Mouse (Mus musculus): ENCODE measurements around the gene Mt1. TPM values are rescaled to one million over a fixed set of nuclear protein-coding genes. Genes with fewer than 3 reads are reported as not detected.

The Mt1 gene
- polyA plus RNA-seq, 1 experiment from 2014 or later, result 184 TPM

DNA sequence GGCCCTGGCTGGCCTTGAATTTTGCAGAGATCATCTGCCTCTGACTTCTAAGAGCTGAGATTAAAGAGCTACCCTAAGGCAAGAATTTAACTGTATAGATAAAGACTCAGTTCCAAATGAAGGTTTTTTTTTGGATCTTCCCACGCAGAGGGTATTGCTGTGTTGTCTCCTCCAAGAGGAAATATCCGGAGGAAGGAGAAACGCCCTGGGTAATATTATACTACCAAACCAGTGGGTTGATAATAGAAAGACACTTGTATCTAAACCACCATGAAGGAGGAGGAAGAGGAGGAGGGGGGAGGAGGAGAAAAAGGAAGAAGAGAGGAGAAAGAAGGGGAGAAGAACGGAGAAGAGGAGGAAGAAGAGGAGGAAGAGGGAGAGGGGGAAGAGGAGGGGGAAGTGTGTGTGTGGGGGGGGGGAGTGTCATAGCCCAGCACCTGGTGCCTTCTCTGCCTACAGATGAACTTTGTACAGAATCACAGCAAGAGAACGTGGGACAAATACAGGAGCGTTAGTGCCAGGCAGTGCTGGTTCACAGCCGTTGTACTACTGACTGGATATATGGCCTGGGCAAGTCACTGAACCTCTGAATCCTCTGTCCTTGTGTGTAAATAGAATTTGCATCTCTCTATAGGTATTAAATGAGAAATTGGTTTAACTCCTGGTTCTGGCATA lies 1.0 kb upstream of the Mt1 start:
- Histone ChIP-seq H3K4me1 (peaks cover 43% of the 10 kb centered on the region), H3K27me3 (replicated peaks; ENCODE audit: low read depth, poor library complexity, severe bottlenecking) (peaks cover 100% of the 10 kb centered on the region), H3K36me3 (replicated peaks) (no peaks in the 10 kb centered on the region), H3K27ac (replicated peaks) (no peak overlapping the region), H3K9me3 (no peaks in the 10 kb centered on the region), H3K4me3 (no peak overlapping the region)
- DNase-seq (ENCODE audit: low spot score), result no peak
- 57% methylated on average over 7 of the region's 7 CpGs for WGBS

GRCm38 (mm10) chr8:94179713-94180560 lies 1.1 kb downstream of the Mt1 start:
- peak; percentile 56 for DNase-seq (ENCODE audit: low spot score)
- H3K36me3 ChIP-seq (replicated peaks), result no peaks in the 10 kb centered on the region
- peak overlapping the region; percentile 64 for H3K4me3 ChIP-seq
- peaks cover 100% of the 10 kb centered on the region for H3K27me3 ChIP-seq (replicated peaks; ENCODE audit: low read depth, poor library complexity, severe bottlenecking)
- WGBS, result 3% methylated on average over 25 of the region's 25 CpGs
- peak overlapping the region; percentile 26; the same call in 1 of the 2 replicates for H3K27ac ChIP-seq (replicated peaks)
- H3K9me3 ChIP-seq, result no peaks in the 10 kb centered on the region
- H3K4me1 ChIP-seq, result peaks cover 43% of the 10 kb centered on the region

DNA sequence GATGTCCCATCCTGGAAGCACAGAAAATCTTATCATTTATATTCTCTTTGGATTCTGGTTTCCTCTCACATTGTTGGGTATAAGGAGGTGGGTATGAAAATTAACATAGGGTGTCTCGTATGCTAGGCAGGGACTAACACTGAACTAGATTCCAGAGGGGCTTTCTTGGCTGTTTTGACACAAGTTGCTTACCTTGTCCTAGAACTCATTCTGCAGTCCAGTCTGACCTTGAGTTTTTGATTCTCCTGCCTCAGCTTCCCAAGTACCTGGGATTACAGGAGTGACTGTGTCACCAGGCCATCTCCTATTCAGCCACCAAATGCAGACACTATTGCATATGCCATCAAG lies 1.7 kb downstream of the Mt1 start:
- Histone ChIP-seq H3K36me3 (replicated peaks) (no peaks in the 10 kb centered on the region), H3K4me3 (peak overlapping the region; percentile 64), H3K9me3 (no peaks in the 10 kb centered on the region), H3K27ac (replicated peaks) (no peak overlapping the region), H3K27me3 (replicated peaks; ENCODE audit: low read depth, poor library complexity, severe bottlenecking) (peaks cover 100% of the 10 kb centered on the region), H3K4me1 (peaks cover 42% of the 10 kb centered on the region)
- no peak for DNase-seq (ENCODE audit: low spot score)
- 69% methylated on average over 1 of the region's 1 CpGs for WGBS

GRCm38 (mm10) chr8:94182055-94182929 lies 3.4 kb downstream of the Mt1 start:
- H3K4me1 ChIP-seq, result peaks cover 55% of the 10 kb centered on the region
- no peak for DNase-seq (ENCODE audit: low spot score)
- H3K9me3 ChIP-seq, result no peaks in the 10 kb centered on the region
- H3K36me3 ChIP-seq (replicated peaks), result no peaks in the 10 kb centered on the region
- peaks cover 100% of the 10 kb centered on the region for H3K27me3 ChIP-seq (replicated peaks; ENCODE audit: low read depth, poor library complexity, severe bottlenecking)
- 62% methylated on average over 13 of the region's 13 CpGs for WGBS
- H3K4me3 ChIP-seq, result peak overlapping the region; percentile 46
- peak overlapping the region; percentile 19; the same call in 1 of the 2 replicates for H3K27ac ChIP-seq (replicated peaks)

DNA sequence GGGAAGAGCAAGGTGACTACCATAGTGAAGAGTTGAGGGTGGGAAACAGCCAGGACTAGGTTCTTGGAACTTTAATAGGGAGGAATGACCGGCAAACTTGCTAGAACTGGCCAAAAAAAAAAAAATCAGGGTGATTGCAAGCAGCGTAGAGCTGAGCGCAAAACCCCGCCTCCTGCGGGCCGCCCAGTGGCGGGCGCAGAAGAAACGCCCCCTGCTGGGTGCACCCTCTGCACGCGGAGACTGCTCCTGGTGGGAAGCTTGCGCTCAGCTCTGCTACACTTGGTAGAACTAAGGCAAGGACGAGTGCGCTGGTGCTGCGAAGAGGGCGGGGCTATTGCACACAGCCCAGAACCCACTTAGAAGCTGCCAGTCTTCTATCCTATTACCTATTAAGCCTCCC lies 4.2 kb downstream of the Mt1 start:
- peak overlapping the region; percentile 46 for H3K4me3 ChIP-seq
- peak; percentile 88 for DNase-seq (ENCODE audit: low spot score)
- no peaks in the 10 kb centered on the region for H3K36me3 ChIP-seq (replicated peaks)
- H3K27ac ChIP-seq (replicated peaks), result peak overlapping the region; percentile 19; the same call in 1 of the 2 replicates
- H3K4me1 ChIP-seq, result peaks cover 60% of the 10 kb centered on the region
- under 1% methylated on average over 16 of the region's 16 CpGs for WGBS
- H3K9me3 ChIP-seq, result no peaks in the 10 kb centered on the region
- peaks cover 100% of the 10 kb centered on the region for H3K27me3 ChIP-seq (replicated peaks; ENCODE audit: low read depth, poor library complexity, severe bottlenecking)

GRCm38 (mm10) chr8:94184357-94184843 lies 5.5 kb downstream of the Mt1 start:
- peak; percentile 55 for DNase-seq (ENCODE audit: low spot score)
- H3K27me3 ChIP-seq (replicated peaks; ENCODE audit: low read depth, poor library complexity, severe bottlenecking), result peaks cover 98% of the 10 kb centered on the region
- H3K4me3 ChIP-seq, result peak overlapping the region; percentile 46; the same call in 1 of the 2 replicates
- H3K36me3 ChIP-seq (replicated peaks), result no peaks in the 10 kb centered on the region
- 16% methylated on average over 12 of the region's 12 CpGs for WGBS
- no peaks in the 10 kb centered on the region for H3K9me3 ChIP-seq
- peak overlapping the region; percentile 48; the same call in 1 of the 2 replicates for H3K27ac ChIP-seq (replicated peaks)
- H3K4me1 ChIP-seq, result peaks cover 55% of the 10 kb centered on the region

GRCm38 (mm10) chr8:94185791-94186190 lies 6.9 kb downstream of the Mt1 start:
- DNase-seq (ENCODE audit: low spot score), result no peak
- WGBS, result 68% methylated on average over 6 of the region's 6 CpGs
- H3K9me3 ChIP-seq, result no peaks in the 10 kb centered on the region
- peaks cover 92% of the 10 kb centered on the region for H3K27me3 ChIP-seq (replicated peaks; ENCODE audit: low read depth, poor library complexity, severe bottlenecking)
- no peak overlapping the region for H3K27ac ChIP-seq (replicated peaks)
- no peak overlapping the region for H3K4me3 ChIP-seq
- peaks cover 52% of the 10 kb centered on the region for H3K4me1 ChIP-seq
- no peaks in the 10 kb centered on the region for H3K36me3 ChIP-seq (replicated peaks)

GRCm38 (mm10) chr8:94186542-94186941 lies 7.7 kb downstream of the Mt1 start:
- peak overlapping the region; percentile 13; the same call in 1 of the 2 replicates for H3K4me3 ChIP-seq
- H3K27me3 ChIP-seq (replicated peaks; ENCODE audit: low read depth, poor library complexity, severe bottlenecking), result peaks cover 85% of the 10 kb centered on the region
- 3% methylated on average over 17 of the region's 17 CpGs for WGBS
- peak overlapping the region; percentile 45; the same call in 1 of the 2 replicates for H3K27ac ChIP-seq (replicated peaks)
- H3K36me3 ChIP-seq (replicated peaks), result no peaks in the 10 kb centered on the region
- H3K9me3 ChIP-seq, result no peaks in the 10 kb centered on the region
- peaks cover 59% of the 10 kb centered on the region for H3K4me1 ChIP-seq
- peak; percentile 81 for DNase-seq (ENCODE audit: low spot score)

GRCm38 (mm10) chr8:94187290-94188002 lies 8.6 kb downstream of the Mt1 start:
- peaks cover 78% of the 10 kb centered on the region for H3K27me3 ChIP-seq (replicated peaks; ENCODE audit: low read depth, poor library complexity, severe bottlenecking)
- H3K9me3 ChIP-seq, result no peaks in the 10 kb centered on the region
- DNase-seq (ENCODE audit: low spot score), result peak; percentile 38
- H3K4me1 ChIP-seq, result peaks cover 60% of the 10 kb centered on the region
- WGBS, result 22% methylated on average over 21 of the region's 21 CpGs
- H3K36me3 ChIP-seq (replicated peaks), result no peaks in the 10 kb centered on the region
- H3K27ac ChIP-seq (replicated peaks), result peak overlapping the region; percentile 45
- peak overlapping the region; percentile 13; the same call in 1 of the 2 replicates for H3K4me3 ChIP-seq

DNA sequence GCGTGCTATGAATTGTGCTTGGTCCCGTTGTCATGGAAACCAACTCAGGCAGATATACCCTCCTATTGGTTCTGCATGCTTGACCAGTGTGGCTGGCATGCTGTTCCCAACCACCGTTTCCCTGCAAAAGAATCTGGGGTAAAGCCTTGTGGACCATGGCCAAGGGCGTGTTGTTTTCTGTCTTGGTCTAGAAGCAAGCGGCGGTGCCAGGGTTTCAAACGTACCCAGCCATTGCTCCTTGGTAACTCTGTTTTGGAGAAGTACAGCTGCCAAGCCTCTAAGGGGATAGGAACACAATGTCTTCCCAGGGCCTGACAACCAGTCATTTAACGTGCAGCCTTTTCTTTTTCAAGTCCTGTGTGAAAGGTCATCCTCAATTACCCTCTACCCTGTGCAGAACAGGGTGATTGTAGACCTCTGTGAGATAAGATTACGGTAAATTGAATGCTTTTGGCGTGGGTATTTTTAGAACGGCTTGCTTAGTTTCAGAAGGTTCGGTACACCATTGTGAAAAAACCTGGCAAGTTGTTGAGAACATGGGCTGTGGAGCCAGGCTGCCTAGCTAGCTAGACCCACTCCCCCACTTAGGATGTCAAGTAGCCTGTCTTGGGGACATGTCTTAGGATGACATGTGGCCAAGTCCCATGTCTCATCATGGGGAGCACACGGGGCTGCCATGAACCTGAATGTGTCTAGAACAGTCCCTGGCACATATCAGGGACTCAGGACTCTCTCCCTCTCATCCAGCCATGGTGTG lies 10.6 kb downstream of the Mt1 start:
- Histone ChIP-seq H3K36me3 (replicated peaks) (no peaks in the 10 kb centered on the region), H3K9me3 (no peaks in the 10 kb centered on the region), H3K4me3 (no peak overlapping the region), H3K27ac (replicated peaks) (no peak overlapping the region), H3K27me3 (replicated peaks; ENCODE audit: low read depth, poor library complexity, severe bottlenecking) (peaks cover 60% of the 10 kb centered on the region), H3K4me1 (peaks cover 48% of the 10 kb centered on the region)
- DNase-seq (ENCODE audit: low spot score), result no peak
- 67% methylated on average over 13 of the region's 13 CpGs for WGBS

GRCm38 (mm10) chr8:94191101-94191691 lies 12.3 kb downstream of the Mt1 start:
- Histone ChIP-seq H3K4me1 (peaks cover 44% of the 10 kb centered on the region), H3K27me3 (replicated peaks; ENCODE audit: low read depth, poor library complexity, severe bottlenecking) (peaks cover 43% of the 10 kb centered on the region), H3K4me3 (peak overlapping the region; percentile 53), H3K27ac (replicated peaks) (peak overlapping the region; percentile 14; the same call in 1 of the 2 replicates), H3K36me3 (replicated peaks) (no peaks in the 10 kb centered on the region), H3K9me3 (no peaks in the 10 kb centered on the region)
- peak; percentile 66 for DNase-seq (ENCODE audit: low spot score)
- WGBS, result 24% methylated on average over 21 of the region's 21 CpGs

Measured in embryonic facial prominence, embryonic 10.5 days (tissue).